Mouse (Mus musculus): ENCODE measurements around the gene Abcb9. TPM values are rescaled to one million over a fixed set of nuclear protein-coding genes. Genes with fewer than 3 reads are reported as not detected.

The Abcb9 gene
- total RNA-seq, 2 experiments from 2014 or later = 1.3 to 1.4 TPM

DNA sequence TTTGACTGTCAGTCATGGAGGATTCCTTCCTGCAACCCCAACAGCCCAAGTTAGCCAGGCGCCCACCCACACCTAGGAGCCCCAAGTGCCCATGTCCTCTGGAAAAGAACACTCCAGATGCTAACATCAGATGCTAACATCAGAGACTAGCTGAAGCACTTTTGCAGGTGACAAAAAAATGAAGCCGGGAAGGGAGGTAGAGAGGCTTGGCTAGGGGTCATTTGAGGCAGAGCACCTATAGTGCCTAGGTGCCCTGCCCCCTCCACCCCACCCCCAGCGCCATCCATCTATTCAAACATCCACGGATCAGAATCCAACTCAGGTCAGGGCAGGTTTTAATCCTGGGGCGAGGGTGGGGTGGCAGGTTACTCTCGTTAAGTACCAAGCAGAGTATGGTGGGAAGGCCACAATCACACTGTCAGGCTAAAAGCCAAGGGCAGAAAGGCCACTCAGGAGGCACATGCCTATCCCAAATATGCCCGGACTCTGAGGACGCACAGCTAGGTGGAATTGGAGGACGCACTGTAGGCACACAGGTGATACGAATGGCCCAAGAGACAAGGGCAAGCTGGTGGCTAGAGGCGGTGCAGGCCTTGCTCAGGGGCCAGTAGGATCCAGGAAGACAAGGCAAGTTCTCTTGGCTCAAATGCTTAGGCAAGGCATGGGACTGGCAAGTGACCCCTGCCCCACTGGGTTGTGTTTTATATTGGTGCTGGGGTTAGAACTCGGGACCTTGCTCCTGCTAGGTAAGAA is 1.6 kb downstream of the Abcb9 start:
- no peak for ATAC-seq (ENCODE audit: poor library complexity, severe bottlenecking)

DNA sequence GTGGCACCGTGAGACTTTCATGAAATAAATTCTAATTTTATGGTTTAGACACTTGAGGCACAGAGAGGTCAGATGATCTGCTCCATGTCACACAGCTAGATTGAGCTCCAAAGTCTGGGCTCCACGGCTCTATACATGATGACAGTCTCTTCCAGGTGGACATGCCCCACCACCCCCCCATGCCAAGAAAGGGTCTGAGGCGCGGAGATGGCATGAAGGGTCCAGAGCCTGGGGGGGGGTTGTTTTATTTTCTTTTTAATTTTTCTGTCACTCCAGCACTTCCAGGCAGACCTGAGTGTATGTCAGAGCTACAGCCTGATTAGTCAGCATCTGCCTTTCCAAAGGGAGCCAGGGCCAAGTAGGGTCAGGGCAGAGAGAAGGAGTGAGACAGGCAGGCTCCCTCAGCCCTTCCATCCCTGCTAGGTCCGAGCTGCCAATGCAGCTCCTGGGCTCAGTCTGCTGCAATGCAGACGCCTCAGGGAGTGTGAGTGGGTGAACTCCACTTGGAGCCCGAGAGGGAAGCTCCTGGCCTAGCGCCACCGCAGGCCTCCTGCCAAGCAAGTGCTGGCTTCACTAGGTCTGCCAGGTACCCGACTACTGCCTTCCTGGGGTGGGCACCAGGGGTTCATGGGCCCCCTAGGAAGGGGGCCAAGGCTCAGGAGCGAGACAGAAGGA is 2.3 kb downstream of the Abcb9 start:
- ATAC-seq (ENCODE audit: poor library complexity, severe bottlenecking) = no peak

DNA sequence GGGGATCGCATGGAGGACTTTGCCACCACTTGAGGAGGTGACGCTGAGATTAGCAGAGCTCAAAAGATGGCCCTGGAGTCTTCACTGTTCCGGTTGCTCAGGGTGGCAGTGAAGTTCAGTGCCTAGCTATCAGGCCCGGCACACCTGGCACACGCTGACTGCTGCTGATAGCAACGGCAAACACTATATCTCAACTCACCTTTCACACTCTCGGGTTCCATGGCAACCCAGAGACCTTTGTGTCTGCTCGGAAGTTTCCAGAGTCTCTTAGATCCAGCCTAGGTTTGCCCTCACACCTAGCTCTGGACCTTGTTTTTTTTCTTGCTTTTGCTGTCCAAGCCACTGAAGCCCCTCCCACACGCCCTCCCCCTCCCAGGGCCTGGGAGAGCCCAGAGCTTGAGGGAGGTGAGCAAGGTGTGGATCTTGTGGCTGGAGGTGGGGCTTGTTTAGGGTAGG is 3.6 kb downstream of the Abcb9 start:
- ATAC-seq (ENCODE audit: poor library complexity, severe bottlenecking) = no peak

DNA sequence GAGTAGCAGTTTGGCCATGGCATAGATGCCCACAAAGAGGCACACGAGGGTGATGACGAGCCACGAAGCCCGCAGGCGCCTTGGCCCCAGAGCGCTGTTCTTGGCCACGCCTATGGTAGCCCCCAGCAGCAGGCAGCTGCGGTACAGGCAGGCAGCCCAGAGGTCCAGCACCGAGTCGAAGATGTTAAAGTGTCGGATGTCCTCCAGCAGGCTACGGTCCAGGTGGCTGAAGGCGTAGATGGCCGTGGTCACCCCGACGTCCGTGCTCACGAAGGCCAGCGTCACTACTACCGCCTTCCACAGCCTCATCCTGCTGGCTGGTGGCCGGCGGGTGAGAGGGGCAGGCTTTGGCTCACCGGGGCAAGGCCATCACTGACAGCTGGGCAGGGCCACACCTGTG is 5.7 kb downstream of the Abcb9 start:
- no peak for ATAC-seq (ENCODE audit: poor library complexity, severe bottlenecking)

DNA sequence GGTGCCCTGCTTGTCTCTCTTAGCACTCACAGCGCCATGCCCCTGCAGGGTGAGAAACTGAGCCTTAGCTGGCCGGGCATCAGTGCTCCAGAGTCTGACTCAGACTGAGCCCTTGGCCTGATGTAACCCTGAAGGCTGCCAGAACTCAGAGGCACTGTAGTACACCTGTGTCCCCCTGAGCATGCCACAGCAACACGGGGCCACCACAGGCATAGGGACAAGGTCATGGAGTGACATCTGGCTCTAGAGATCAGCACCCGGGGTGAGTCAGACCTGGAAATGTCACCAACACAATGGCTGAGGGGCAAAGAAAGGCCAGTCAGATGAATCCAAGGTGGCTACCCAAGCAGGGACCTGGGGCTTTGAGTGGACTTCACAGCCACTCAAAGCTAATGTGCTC is 8.7 kb downstream of the Abcb9 start:
- ATAC-seq (ENCODE audit: poor library complexity, severe bottlenecking) = no peak

DNA sequence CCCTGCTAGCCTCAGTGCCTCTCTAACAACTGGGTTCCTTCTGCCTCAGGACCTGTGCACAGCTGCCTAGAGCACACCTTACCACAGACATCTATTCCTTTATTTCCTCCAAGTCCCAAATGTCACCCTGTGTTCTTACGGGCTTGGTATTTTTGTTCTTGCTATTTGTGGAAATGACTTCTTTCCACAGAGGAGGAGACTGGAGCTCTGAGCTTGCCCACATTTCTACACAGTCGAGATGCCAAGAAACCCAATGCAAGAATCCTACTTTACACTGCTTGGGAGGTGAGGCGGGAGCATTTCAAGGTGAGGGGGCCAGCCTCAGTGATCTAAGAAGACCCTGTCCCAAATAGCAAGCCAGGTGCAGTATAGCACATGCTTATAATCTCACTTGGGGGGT is 10.1 kb downstream of the Abcb9 start:
- no peak for ATAC-seq (ENCODE audit: poor library complexity, severe bottlenecking)

DNA sequence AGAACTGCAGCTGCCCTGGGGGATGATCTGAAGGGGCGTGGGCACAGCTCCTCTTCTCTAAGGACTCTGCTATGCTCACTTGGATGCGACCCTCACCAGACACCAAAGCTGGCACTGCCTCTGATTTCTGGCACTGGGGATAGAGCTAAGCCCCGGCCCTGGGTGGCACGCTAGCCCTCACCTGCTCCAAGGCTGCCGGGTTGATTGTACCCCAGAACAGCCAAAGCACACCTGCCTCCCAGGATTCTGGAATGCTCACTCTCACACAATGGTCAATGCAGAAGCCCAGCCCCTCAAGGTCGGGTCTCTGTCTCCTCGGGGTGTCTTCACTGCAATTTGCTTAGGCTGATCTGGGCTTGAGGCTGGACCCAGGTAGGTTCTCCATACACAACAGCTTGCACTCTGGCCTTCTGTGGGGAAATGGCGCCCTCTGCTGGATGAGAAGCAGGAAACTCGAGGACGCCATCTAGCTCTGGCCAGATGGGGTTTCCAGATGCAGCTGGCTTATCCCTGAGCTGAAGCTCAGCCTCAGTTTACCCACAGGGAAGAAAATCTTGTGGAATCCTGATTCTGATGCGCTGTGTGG is 10.9 kb downstream of the Abcb9 start:
- ATAC-seq (ENCODE audit: poor library complexity, severe bottlenecking) = peak; percentile 86

DNA sequence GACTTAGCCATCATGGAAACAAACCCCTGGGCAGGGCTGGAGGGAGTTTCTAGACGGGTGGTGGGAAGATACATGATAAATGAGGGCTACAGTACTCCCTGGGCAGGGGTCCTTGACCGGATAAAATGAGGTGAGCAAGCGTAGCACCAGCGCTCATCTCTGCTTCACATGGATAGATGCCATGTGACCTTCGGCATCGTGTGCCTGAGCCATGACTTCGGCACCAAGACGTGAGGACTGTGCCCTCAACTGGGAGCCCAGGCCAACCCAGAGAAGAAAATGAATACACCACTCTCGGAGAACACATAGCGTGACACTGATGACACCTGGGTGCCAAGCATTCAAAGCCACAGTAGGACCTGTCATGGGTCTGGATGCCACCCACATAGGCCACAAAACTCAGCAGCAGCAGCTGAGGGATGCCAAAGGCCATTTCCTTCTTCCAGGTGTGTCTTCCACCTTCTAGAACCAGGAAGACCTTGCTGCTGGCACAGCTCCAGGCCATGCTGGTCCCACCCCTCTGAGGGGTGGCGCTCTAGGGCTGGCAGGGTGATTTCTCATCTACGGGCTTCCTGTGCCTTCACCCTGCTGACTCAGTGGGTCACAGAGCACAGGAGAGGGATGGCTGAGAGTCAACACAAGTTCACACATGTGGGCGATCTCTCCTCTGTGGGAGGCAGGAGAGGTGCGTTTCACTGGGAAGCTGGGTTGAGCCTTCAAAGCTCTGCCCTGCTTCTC is 11.6 kb downstream of the Abcb9 start:
- 0 out of 2 replicates have a peak, but pooled peaks have one; percentile 15 for ATAC-seq (ENCODE audit: poor library complexity, severe bottlenecking)

DNA sequence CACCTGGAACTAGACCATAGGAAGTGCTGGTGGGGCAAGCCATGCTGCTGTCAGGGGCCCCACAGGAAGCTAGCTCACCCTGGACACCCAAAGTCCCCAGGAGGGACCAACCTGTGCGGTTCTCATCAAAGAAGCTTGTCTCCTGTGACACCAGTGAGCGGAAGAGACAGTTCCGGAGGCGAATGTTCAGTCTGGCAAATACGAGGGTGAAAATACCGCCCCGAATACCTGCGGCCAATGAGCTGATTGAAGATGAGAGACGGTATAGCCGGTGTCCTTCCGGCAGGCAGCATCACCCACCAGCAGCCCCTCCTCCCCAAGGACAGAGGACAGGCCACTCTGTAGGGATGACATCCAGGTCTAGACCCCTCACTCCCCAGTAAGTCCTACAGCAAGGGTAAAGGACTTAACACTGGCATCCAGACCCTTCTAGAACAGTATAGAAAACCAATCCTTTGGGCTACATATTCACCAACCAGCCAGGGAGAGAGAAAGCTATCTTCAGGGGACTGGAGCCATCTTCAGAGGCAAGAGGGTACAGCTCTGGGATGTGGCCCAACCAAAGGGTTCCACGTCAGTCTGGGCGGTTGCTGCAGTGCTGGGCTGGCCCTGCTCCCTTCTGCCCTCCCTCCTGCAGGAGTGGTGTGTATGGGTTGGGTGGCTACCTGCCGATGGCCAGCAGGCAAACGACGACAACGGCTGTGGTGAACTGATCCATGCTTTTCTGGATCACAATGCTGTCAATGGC is 12.5 kb downstream of the Abcb9 start:
- ATAC-seq (ENCODE audit: poor library complexity, severe bottlenecking) = no peak

DNA sequence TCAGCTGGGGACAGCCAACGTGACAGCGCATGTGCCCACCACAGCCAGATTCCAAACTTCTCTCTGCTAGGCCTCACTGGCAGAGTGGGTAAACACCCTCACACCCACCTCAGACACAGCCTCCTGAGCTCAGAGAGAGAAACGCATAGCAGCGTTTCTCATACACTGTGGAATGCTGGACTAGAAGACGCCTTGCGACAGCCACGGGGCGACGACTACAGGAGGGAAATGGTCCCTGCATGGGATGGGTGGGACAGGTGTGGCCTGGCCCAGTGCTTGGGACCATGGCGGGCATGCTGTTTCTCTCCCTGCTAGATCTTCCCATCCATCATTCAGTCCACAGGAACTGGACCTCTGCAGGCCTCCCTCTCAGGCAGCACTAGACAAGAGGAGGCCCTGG is 13.2 kb downstream of the Abcb9 start:
- ATAC-seq (ENCODE audit: poor library complexity, severe bottlenecking) = no peak

DNA sequence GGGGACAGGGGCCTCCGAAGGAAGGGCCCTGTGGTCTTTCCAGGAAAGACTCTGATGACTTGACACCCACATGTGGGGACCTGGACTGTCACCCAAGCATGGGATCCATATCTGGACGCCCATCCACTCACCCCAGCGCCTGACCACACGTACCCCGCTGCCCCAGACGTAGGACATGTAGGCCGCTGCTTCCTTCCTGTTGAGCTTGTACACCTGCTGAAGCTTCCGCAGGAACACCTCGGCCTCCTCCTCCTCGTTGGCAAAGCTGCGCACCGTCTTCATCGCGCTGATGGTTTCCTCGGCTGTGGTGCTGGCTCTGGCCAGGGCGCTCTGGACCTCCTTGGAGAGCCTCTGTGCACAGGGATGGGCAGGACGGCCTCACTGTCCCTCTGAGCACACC is 15.7 kb downstream of the Abcb9 start:
- ATAC-seq (ENCODE audit: poor library complexity, severe bottlenecking) = peak; percentile 19; the same call in 1 of the 2 replicates

DNA sequence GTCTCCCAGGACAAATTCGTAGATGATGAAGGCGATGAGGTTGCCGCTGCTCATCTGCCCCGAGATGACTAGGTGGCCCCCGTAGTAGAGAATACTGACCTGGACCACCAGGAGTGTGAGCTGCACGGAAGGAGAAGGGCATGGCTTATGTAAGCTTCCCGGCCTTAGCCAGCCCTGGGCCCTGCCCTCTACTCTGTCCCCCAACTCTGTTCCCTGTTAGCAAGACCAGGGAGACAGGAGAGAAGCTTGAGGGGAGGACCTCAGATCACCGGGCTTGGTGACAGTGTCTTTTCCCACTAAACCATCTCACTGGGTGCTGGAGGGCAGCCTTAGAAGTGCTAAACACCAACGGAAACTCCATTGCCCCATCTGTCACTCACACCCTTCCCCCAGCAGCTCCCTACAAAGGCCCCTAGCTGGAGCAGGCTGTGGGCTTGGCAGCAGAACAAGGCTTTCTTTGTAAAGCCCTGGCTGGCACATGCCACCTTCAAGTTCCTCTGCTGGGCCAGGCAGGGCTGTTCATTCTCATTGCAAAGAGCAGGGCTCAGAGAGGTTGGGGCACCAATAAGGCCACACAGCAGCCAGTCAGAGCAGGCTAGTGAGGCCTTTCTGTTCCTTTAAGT is 16.7 kb downstream of the Abcb9 start:
- ATAC-seq (ENCODE audit: poor library complexity, severe bottlenecking) = 0 out of 2 replicates have a peak, but pooled peaks have one; percentile 14

DNA sequence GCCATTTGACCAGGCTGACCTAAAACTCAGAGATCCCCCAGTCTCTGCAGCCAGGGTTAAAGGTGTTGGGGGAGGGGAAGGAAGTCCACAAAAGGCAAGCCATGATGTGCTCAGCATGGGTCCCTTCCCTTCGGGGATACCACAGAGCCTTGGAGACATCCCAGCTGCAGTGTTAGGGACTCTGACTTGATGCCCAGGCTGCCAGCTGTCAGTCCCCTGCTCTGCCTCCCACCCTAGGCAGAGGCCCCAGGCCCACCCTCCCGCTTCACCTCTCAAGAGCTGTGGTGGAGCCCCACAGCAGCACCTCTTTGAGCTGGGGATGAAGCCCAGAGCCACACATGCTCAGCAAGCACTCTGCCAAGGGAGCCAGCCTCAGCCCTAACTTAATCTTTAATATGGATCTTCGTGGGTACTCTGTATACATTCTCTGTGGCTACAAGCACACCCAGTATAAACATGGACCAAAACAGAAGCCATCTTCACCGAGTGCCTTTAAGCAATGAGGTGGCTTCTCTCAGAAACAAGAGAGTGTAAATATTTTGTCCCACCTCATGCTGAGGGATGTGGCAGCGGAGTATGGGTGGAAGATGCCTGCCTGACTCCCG is 17.6 kb downstream of the Abcb9 start:
- ATAC-seq (ENCODE audit: poor library complexity, severe bottlenecking) = no peak

DNA sequence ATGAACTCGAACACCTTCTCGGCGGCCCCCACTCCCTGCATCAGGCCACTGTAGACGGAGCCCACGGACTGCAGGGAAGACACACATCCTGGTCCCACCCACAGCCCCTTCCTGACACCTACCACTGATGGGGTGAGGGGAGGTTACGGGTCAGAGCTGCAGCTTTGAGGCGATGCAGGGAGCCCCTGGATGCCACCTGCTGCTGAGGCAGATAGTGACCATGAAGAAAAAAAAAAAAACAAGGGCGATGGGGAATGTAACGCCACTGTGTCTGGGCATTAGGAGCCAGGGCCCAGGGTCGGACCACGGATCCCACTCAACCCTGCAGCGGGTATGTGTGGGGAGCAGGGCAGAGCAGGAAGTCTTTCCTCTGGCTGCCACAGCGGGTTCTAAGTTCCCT is 18.4 kb downstream of the Abcb9 start:
- ATAC-seq (ENCODE audit: poor library complexity, severe bottlenecking) = no peak

DNA sequence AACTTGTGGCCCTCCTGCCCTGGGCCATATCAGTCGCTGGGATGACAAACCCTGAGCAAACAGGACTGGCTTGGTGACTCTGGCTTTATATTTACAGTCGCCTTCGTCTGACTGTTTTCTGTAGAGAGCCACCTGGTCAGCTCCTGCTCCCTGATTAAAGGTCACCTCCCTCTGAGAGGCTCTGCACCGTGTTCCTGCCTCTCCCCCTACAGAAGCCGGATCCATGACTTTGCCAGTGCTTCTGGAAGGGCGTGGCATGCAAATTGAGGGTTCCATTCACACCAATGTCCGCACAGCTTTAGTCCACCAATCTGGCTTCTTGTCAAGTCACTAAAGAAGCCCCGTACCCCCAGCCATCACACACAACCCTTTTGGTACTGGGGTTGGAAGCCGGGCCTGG is 19.0 kb downstream of the Abcb9 start:
- ATAC-seq (ENCODE audit: poor library complexity, severe bottlenecking) = no peak

DNA sequence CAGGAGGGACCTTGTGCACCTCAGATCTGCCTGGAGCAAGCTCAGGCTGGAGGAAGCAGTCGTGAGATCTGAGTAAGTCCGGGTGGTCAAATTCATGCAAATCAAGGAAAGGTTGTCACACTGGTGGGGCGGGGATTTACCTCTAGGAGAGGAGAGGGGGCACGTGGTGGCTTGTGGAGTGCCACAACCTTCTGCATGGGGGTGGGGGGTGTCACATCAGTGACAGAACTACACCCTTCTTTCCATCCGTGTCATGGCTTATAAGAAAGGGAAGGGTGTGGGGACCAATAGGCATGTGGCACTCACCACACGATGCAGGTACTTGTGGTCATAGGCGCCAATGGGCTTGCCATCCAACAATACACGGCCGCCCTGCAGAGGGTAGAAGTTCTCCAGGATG is 19.9 kb downstream of the Abcb9 start:
- ATAC-seq (ENCODE audit: poor library complexity, severe bottlenecking) = peak; percentile 26

DNA sequence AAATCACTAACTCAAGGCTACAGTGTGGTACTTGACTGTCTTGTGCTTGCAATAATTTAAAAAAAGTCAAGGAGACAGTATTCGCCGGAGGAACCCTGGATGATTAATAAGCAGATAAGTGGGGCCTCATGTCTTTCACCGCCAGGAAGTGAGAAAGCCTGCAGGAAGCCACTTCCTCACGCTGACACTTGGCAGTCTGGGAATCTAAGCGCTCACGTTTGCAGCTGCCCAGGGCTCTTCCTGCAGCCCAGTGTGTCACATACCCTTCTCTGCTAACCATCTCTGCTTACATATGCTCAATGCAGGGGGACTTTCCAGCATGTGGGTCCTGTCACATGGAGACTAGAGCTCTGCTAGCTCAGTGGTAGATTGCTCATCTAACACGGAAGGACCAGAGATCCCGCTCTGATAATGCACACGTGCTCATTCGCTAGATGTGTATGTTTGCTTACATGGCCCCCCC is 20.7 kb downstream of the Abcb9 start:
- peak; percentile 48 for ATAC-seq (ENCODE audit: poor library complexity, severe bottlenecking)

DNA sequence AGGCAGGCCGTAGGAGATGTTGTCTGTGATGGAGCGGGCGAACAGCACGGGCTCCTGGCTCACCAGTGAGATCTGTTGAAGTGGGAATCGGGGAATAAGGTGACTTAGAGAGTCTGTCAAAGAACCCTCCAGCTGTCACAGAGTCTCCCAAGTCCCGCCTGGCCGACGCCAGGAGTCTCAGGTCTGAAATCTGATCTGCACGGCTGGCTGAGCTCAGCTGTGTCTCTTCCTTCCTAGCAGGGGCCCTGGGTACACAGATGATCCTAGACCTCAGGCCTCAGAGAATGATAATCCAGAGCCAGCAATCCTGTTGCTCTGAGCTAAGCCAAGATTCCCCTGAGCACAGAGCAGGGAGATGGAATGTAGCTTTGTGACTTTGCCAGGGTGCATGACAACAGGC is 21.9 kb downstream of the Abcb9 start:
- ATAC-seq (ENCODE audit: poor library complexity, severe bottlenecking) = no peak

DNA sequence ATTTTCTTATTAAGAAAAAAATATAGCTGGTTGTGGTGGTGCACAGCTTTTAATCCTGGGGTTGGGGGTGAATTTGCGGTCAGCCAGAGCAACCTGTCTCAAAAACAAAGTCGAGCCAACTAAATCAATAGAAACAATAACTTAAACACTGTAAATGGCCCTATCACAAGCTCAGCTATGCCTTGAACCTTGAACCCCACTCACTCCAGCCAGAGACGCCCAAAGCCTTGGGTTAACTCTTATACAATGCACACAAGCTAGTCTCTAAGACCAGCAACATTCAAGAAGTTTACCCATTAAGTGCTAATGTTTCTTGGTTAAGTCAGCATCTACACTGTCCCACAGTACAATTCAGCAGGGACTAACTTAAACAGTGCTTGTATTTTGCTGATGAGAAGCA is 25.9 kb downstream of the Abcb9 start:
- no peak for ATAC-seq (ENCODE audit: poor library complexity, severe bottlenecking)
